Mouse (Mus musculus): ENCODE measurements around the gene Lsr.

DNA sequence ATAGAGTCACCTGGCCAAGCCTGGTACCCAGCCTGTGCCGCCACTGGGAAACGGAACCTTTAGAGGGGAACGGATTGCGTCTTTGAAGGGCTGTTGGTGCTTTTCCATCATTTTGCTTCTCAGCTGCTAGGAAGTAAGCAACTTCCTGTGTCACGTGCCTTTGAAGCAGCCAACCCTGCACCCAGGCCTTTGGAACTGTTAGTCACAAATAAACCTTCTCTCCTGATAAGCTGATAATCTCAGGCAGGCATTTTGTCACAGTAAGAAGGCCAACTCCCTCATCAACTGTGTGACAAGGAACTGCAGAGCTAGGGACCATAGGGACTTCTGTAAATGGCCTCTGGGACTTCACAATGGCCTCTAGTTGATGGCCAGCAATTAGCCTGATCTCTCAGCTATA lies 18.9 kb upstream of the Lsr start:
- TF ChIP-seq CTCF (IDR thresholded peaks at IDR 0.05; ENCODE audit: extremely low read depth, insufficient read depth, insufficient read length, insufficient replicate concordance) (no peak), POLR2A (IDR thresholded peaks at IDR 0.05; ENCODE audit: low read depth, low read length) (no peak)
